In the genomic region with DNA sequence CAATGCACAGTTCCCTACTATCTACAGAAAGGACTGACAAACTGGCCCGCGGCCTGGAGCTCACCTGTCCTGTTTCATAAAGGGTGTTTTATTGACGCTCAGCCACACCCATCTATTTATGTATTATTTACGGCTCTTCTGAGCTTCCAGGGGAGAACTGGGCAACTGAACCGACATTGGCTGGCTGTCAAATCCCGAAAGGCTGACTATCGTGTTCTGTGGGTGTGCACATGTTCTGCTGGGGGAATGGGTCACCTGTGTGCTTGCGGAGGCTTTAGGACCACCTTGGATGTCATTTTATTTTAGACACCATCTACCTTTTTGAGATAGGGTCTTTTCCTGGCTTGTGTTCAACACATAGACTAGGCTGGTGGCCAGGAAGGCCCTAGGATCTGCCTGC, we compare ENCODE assay signal across 21 mouse cellular contexts.
"Had no signal": no experiment of that assay in that cellular context is flagged by ENCODE, and none has a peak within 500 bp of the region (broad histone marks: within the 10 kb centered on the region; RNA-seq: fewer than 3 reads in every experiment).

No protein-coding gene starts in this region.

- ATAC-seq: liver, postnatal 0 days; lung, postnatal 0 days; midbrain, embryonic 15.5 days had no signal

- H3K36me3 ChIP-seq: limb, embryonic 12.5 days; midbrain, embryonic 12.5 days; midbrain, embryonic 15.5 days; neural tube, embryonic 12.5 days; neural tube, embryonic 15.5 days; stomach, embryonic 15.5 days had no signal

- H3K4me3 ChIP-seq: layer of hippocampus, adult 2 months; limb, embryonic 12.5 days; midbrain, embryonic 12.5 days; midbrain, embryonic 15.5 days; neural tube, embryonic 12.5 days; neural tube, embryonic 15.5 days; stomach, embryonic 15.5 days had no signal

- H3K27ac ChIP-seq: layer of hippocampus, adult 2 months; limb, embryonic 12.5 days; liver, embryonic 14.5 days; macrophage; midbrain, embryonic 12.5 days; midbrain, embryonic 15.5 days; neural tube, embryonic 12.5 days; neural tube, embryonic 15.5 days; stomach, embryonic 15.5 days had no signal

- H3K9me3 ChIP-seq: limb, embryonic 12.5 days; midbrain, embryonic 12.5 days; midbrain, embryonic 15.5 days; neural tube, embryonic 12.5 days; neural tube, embryonic 15.5 days; stomach, embryonic 15.5 days had no signal

- DNase-seq: kidney, adult 9 months; kidney, postnatal 25 days; layer of hippocampus, adult 9-11 months; liver, postnatal 0 days; lung, embryonic 14.5 days; right cerebral cortex, adult 18-20 months; right cerebral cortex, postnatal 14 days; right cerebral cortex, postnatal 4 days; spleen, adult 18-20 months; thymus, postnatal 25 days had no signal

- H3K27me3 ChIP-seq: limb, embryonic 12.5 days; midbrain, embryonic 15.5 days; neural tube, embryonic 12.5 days; neural tube, embryonic 15.5 days; stomach, embryonic 15.5 days had no signal

- H3K4me2 ChIP-seq: limb, embryonic 12.5 days; liver, embryonic 11.5 days; lung, embryonic 14.5 days; midbrain, embryonic 12.5 days; midbrain, embryonic 15.5 days; neural tube, embryonic 12.5 days; neural tube, embryonic 15.5 days; stomach, embryonic 15.5 days had no signal

- H3K9ac ChIP-seq: limb, embryonic 12.5 days; liver, embryonic 14.5 days; liver, postnatal 0 days; lung, embryonic 14.5 days; midbrain, embryonic 12.5 days; midbrain, embryonic 15.5 days; neural tube, embryonic 12.5 days; neural tube, embryonic 15.5 days; stomach, embryonic 15.5 days had no signal
